Mouse (Mus musculus) thymus, adult 2 months (tissue): Measurements from ENCODE around the gene Mfsd2a.

Source experiments
- CTCF ChIP-seq: fragments of 200-500 bp; IDR thresholded peaks from 2 replicates; pipeline ENCODE4 v1.5.1; 2012; ENCODE audit warnings: mild to moderate bottlenecking, control low read depth, low read length, moderate library complexity, borderline replicate concordance; ENCODE audit not compliant: control insufficient read depth, poor library complexity, insufficient read depth; ENCODE audit errors: extremely low read depth
- POLR2A ChIP-seq: fragments of 200-500 bp; IDR thresholded peaks from 2 replicates; pipeline ENCODE4 v1.6.1; 2012; ENCODE audit warnings: mild to moderate bottlenecking, low read length, control low read depth, moderate library complexity; ENCODE audit not compliant: control insufficient read depth, poor library complexity, insufficient read depth; ENCODE audit errors: extremely low read depth

GRCm38 (mm10) chr4:122980684-122981083 is 19.7 kb upstream of the Mfsd2a start:
- no peak for TF ChIP-seq POLR2A
- no peak for TF ChIP-seq CTCF
